Mouse (Mus musculus) heart, embryonic 11.5 days (tissue): ENCODE measurements around the gene Ttc28. TPM values are rescaled to one million over a fixed set of nuclear protein-coding genes. Genes with fewer than 3 reads are reported as not detected.

Experiments used
- ATAC-seq: fragments of 200-750 bp; cut with Nextera tagmentation; replicated peaks from 2 replicates; pipeline ENCODE4 v1.8.0; 2017; ENCODE audit warnings: moderate library complexity; ENCODE audit not compliant: insufficient number of reproducible peaks, low FRiP score, low TSS enrichment
- H3K27ac ChIP-seq: fragments of 300-500 bp; sonication (generic); 2 replicates; pipeline ENCODE4 v1.5.1; 2014; ENCODE audit warnings: mild to moderate bottlenecking, low read depth, low read length
- H3K27me3 ChIP-seq: fragments of 300-500 bp; sonication (generic); 2 replicates; pipeline ENCODE4 v1.6.1; 2014; ENCODE audit warnings: mild to moderate bottlenecking, low read length, mixed read lengths; ENCODE audit not compliant: control insufficient read depth, insufficient read depth
- H3K36me3 ChIP-seq: fragments of 300-500 bp; sonication (generic); 2 replicates; pipeline ENCODE4 v1.6.1; 2014; ENCODE audit warnings: mild to moderate bottlenecking, low read length, moderate library complexity, mixed read lengths; ENCODE audit not compliant: control insufficient read depth, insufficient read depth
- H3K4me1 ChIP-seq: fragments of 300-500 bp; sonication (generic); 2 replicates; pipeline ENCODE4 v1.6.1; 2014; ENCODE audit warnings: low read length; ENCODE audit not compliant: control insufficient read depth, insufficient read depth
- H3K4me2 ChIP-seq: fragments of 300-500 bp; sonication (generic); 2 replicates; pipeline ENCODE4 v1.6.1; 2014; ENCODE audit warnings: mild to moderate bottlenecking, moderate library complexity
- H3K4me3 ChIP-seq: fragments of 300-500 bp; sonication (generic); 2 replicates; pipeline ENCODE4 v1.5.1; 2014; ENCODE audit warnings: low read depth, low read length
- H3K9ac ChIP-seq: fragments of 300-500 bp; sonication (generic); 2 replicates; pipeline ENCODE4 v1.6.1; 2014; ENCODE audit warnings: mild to moderate bottlenecking, low read depth, low read length, moderate library complexity
- H3K9me3 ChIP-seq: fragments of 300-500 bp; sonication (generic); replicated peaks from 2 replicates; pipeline ENCODE4 v1.6.1; 2016; ENCODE audit warnings: low read length; ENCODE audit not compliant: control insufficient read depth
- WGBS: fragments of 180-500 bp; shearing (Covaris S2); extraction: QIAGEN DNeasy Blood & Tissue Kit; methylation state at CpG from one replicate; pipeline ENCODE4 v1.1.7; 2014; ENCODE audit not compliant: insufficient replicate concordance; 5-methylcytosine and 5-hydroxymethylcytosine counted together
- polyA plus RNA-seq: library from polyadenylated mRNA; unstranded; fragments of >200 nt; fragmentation: Nextera tagmentation; extraction: Ambion mirVana; gene quantifications from 2 replicates; pipeline ENCODE4 v1.2.1, GENCODE M21; 2014

Ttc28 gene
- polyA plus RNA-seq, 1 experiment from 2014 or later = 8.1 TPM

GRCm38 (mm10) chr5:111124620-111125200 lies 245.1 kb downstream of the Ttc28 start:
- no peak for ATAC-seq
- Histone ChIP-seq H3K27ac (no peak overlapping the region), H3K4me1 (peaks cover 23% of the 10 kb centered on the region), H3K9me3 (no peaks in the 10 kb centered on the region), H3K36me3 (no peaks in the 10 kb centered on the region), H3K9ac (no peak overlapping the region), H3K4me3 (no peak overlapping the region), H3K27me3 (peaks cover 4% of the 10 kb centered on the region), H3K4me2 (no peak overlapping the region)
- WGBS = 83% methylated on average over 7 of the region's 7 CpGs

- Histone ChIP-seq H3K27ac (no peak overlapping the region), H3K4me1 (peaks cover 14% of the 10 kb centered on the region), H3K9me3 (no peaks in the 10 kb centered on the region), H3K36me3 (no peaks in the 10 kb centered on the region), H3K9ac (no peak overlapping the region), H3K4me2 (no peak overlapping the region), H3K27me3 (peaks cover 4% of the 10 kb centered on the region), H3K4me3 (no peak overlapping the region)
- no peak for ATAC-seq
- WGBS = 81% methylated on average over 12 of the region's 12 CpGs
Measured at GRCm38 (mm10) chr5:111125746-111126145, 246.1 kb downstream of the Ttc28 start.

DNA sequence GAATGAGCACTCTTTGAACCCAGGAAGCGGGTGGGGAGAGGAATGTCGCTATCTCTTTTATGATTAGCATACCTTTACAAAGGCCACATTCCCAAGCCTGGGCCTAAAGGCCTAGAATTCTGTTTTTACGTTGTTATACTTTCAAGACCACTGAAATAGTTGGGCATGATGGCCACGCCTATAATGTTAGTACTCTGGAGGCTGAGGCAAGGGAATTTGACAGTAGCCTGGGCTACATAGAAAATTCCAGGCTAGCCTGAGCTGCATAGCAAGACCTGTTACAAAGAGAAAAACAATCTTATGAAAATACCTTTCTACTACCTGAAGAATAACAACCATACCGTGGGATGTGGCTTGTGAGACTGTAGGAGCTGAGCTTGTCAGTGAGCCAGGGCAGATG lies 248.2 kb downstream of the Ttc28 start:
- WGBS = 70% methylated on average over 5 of the region's 5 CpGs

GRCm38 (mm10) chr5:111130121-111130520 lies 250.5 kb downstream of the Ttc28 start:
- H3K9me3 ChIP-seq = no peaks in the 10 kb centered on the region
- H3K9ac ChIP-seq = no peak overlapping the region
- H3K36me3 ChIP-seq = no peaks in the 10 kb centered on the region
- no peak overlapping the region for H3K27ac ChIP-seq
- peaks cover 9% of the 10 kb centered on the region; the same call in 1 of the 2 replicates for H3K4me1 ChIP-seq
- ATAC-seq = no peak
- H3K4me3 ChIP-seq = no peak overlapping the region
- H3K27me3 ChIP-seq = no peaks in the 10 kb centered on the region
- no peak overlapping the region for H3K4me2 ChIP-seq
- WGBS = 88% methylated on average over 8 of the region's 8 CpGs

More for the DNA sequence above, 248.2 kb downstream of the Ttc28 start:
- no peak for ATAC-seq
- Histone ChIP-seq H3K36me3 (no peaks in the 10 kb centered on the region), H3K4me1 (peaks cover 9% of the 10 kb centered on the region; the same call in 1 of the 2 replicates), H3K4me3 (no peak overlapping the region), H3K9ac (no peak overlapping the region), H3K27ac (no peak overlapping the region), H3K27me3 (no peaks in the 10 kb centered on the region; the same call in none of the 2 replicates), H3K9me3 (no peaks in the 10 kb centered on the region), H3K4me2 (no peak overlapping the region)

DNA sequence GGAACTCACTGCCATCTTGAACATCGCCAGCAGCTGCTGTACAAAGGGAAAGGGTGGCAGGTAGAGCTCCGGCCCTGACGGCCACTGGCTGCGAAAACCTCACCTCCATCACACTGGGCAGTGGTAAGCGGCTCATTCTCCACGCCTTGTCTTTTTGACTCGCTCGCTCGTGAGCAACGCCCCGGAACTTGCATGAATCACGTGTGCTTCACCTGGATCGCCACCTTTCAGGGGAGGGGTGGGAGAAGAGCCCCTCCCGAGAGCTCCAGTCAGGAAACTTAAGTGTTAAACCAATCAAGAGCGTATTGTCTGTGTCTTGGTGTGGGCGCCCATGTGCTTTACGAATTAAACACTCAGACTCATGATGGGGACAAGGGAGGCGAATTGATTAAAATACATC lies 252.0 kb downstream of the Ttc28 start:
- Histone ChIP-seq H3K9ac (no peak overlapping the region), H3K9me3 (no peaks in the 10 kb centered on the region), H3K4me3 (no peak overlapping the region), H3K27me3 (no peaks in the 10 kb centered on the region), H3K36me3 (no peaks in the 10 kb centered on the region), H3K4me2 (no peak overlapping the region), H3K27ac (no peak overlapping the region), H3K4me1 (peaks cover 13% of the 10 kb centered on the region)
- 89% methylated on average over 18 of the region's 18 CpGs for WGBS
- ATAC-seq = no peak

GRCm38 (mm10) chr5:111133150-111133549 lies 253.5 kb downstream of the Ttc28 start:
- H3K9me3 ChIP-seq = no peaks in the 10 kb centered on the region
- H3K4me2 ChIP-seq = no peak overlapping the region
- WGBS = 88% methylated on average over 5 of the region's 5 CpGs
- no peak overlapping the region for H3K4me3 ChIP-seq
- no peak overlapping the region for H3K9ac ChIP-seq
- H3K27ac ChIP-seq = no peak overlapping the region
- no peak for ATAC-seq
- no peaks in the 10 kb centered on the region for H3K36me3 ChIP-seq
- peaks cover 29% of the 10 kb centered on the region for H3K4me1 ChIP-seq
- H3K27me3 ChIP-seq = no peaks in the 10 kb centered on the region

- no peaks in the 10 kb centered on the region for H3K36me3 ChIP-seq
- 80% methylated on average over 7 of the region's 7 CpGs for WGBS
- H3K27ac ChIP-seq = no peak overlapping the region
- H3K9me3 ChIP-seq = no peaks in the 10 kb centered on the region
- peaks cover 31% of the 10 kb centered on the region for H3K4me1 ChIP-seq
- no peak overlapping the region for H3K9ac ChIP-seq
- H3K27me3 ChIP-seq = no peaks in the 10 kb centered on the region
- H3K4me2 ChIP-seq = no peak overlapping the region
- no peak overlapping the region for H3K4me3 ChIP-seq
- ATAC-seq = no peak
Measured at GRCm38 (mm10) chr5:111133754-111134153, 254.2 kb downstream of the Ttc28 start.

GRCm38 (mm10) chr5:111137283-111137682 lies 257.7 kb downstream of the Ttc28 start:
- Histone ChIP-seq H3K27ac (no peak overlapping the region), H3K4me1 (peaks cover 41% of the 10 kb centered on the region), H3K9ac (no peak overlapping the region), H3K4me2 (no peak overlapping the region), H3K27me3 (no peaks in the 10 kb centered on the region), H3K36me3 (no peaks in the 10 kb centered on the region), H3K9me3 (no peaks in the 10 kb centered on the region), H3K4me3 (no peak overlapping the region)
- WGBS = 24% methylated on average over 6 of the region's 6 CpGs
- no peak for ATAC-seq

GRCm38 (mm10) chr5:111137742-111138141 lies 258.1 kb downstream of the Ttc28 start:
- Histone ChIP-seq H3K36me3 (no peaks in the 10 kb centered on the region), H3K27ac (no peak overlapping the region), H3K4me1 (peaks cover 41% of the 10 kb centered on the region), H3K9me3 (no peaks in the 10 kb centered on the region), H3K9ac (no peak overlapping the region), H3K4me3 (no peak overlapping the region), H3K27me3 (no peaks in the 10 kb centered on the region), H3K4me2 (no peak overlapping the region)
- 50% methylated on average over 13 of the region's 13 CpGs for whole genome bisulfite sequencing
- no peak for ATAC-seq
